Mouse (Mus musculus) ovary, postnatal 14 days (tissue): ENCODE data around the gene Olfr905.

Experiments
- DNase-seq: peaks from one replicate; pipeline ENCODE4 v3.0.0; 2022; ENCODE audit warnings: low spot score

Olfr905 gene

GRCm38 (mm10) chr9:38470807-38471206 is at the start of gene Olfr905:
Gene Olfr905 (plus strand): TSS chr9:38471107.
- no peak for DNase-seq

GRCm38 (mm10) chr9:38423801-38424200 is 47.1 kb upstream of the Olfr905 start:
- no peak for DNase-seq

DNA sequence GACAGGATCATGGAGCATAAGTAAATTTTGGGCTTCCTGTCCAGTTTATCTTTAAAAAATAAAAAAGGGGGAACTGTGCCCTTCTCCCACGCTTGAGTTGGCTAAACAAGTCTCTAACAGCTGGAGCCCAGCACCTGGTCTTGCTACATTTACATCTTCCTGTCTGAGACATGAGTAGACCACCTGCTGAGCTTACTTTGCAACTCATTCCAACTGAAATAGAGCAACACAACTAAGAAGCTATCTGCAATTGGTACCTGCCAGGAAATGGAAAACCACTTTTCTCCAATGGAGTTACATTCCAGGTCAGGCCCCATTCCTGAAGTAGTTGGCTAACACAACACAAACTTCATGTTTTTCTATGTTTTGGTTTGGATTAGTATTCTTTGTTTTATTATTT is 43.9 kb upstream of the Olfr905 start:
- no peak for DNase-seq

DNA sequence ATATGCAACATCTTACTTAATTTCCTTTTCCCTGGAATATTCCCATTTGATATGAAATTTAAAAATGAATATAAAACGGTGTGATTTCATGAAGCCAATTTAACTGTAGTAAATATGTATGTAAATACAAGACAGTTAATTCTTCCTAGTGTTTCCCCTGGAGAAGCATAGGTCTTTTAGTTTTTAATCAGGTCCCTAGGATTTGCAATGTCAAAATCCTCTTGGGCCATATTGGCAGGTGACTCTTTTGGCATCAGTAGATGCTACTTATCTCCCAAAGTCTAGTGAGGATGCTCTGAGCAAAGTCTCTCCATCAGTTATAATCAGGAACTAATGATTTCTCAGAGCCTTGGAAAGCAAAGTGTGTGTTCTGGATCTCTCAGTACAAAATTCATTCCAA is 41.8 kb upstream of the Olfr905 start, which contains the start of gene Olfr901:
Olfr901 (plus strand) TSS at position 301 of the 400 bp plus-strand sequence.
- DNase-seq, result no peak

- DNase-seq, result no peak
Observed at GRCm38 (mm10) chr9:38447352-38447751, 23.6 kb upstream of the Olfr905 start, which contains the start of gene Olfr902. Gene Olfr902 (plus strand): TSS chr9:38447652.

DNA sequence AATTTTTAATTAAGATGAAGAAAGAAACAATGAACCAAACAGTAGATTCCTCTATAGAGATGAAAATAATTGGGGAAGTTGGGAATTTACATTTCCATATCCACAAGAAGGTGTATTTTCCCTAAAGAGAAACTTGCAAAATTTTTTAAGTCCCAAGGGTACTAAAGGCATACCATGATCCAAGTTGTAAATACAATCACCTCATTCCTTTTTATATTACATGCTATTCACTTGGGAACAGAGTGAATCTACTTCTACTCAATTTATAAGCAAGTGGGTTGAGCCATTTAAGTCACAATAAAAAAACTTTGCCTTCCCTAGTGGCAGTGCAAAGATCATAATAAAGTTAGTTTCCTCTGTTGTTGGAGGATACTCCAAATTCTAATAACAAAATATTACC is 8.1 kb upstream of the Olfr905 start, which contains the start of gene Olfr904:
Olfr904 (plus strand) TSS at position 301 of the 400 bp plus-strand sequence.
- DNase-seq, result no peak

DNA sequence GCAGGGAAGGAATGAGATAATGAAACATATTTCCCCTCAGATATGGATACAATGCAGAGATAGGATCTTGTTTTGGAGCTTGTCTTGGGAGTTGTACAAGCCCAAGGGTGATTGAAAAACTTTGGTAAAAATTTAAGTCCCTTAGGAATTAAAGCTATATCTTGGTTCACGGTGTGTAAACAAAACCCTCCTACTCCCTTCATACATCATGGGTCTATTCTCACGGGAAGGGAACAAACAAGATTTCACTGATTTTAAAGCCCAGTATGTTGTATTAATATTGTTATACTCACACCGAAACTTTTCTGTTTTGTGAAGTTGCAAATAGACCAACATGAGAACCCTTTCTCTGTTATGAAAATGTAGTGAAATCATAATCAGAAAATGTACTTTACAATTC is 15.9 kb downstream of the Olfr905 start, which contains the start of gene Olfr906:
Olfr906 (plus strand) TSS at position 301 of the 400 bp plus-strand sequence.
- no peak for DNase-seq

- DNase-seq, result no peak
Observed at GRCm38 (mm10) chr9:38495501-38495900, 24.6 kb downstream of the Olfr905 start, which contains the start of gene Olfr907. Gene Olfr907 (plus strand): TSS chr9:38495801.

DNA sequence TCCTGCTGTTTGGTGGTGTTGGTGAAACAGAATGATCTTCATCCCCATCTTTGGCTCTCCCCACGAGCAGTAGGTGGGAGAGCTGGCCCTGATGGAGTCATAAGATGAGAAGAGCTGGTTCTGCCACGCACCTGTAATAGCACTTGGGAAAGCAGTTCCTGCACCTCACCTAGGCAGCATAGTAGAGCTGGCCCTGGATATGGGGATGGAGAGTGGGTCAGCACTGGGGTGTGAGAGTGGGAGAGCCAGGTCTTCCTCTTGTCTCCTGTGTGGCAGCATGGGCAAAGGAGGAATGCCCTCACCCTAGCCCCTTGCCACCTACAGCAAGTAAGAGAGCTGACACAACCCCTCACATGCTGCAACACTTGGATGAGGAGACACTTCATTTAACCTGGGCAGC is 41.4 kb downstream of the Olfr905 start:
- no peak for DNase-seq

- DNase-seq, result no peak
Observed at GRCm38 (mm10) chr9:38521280-38521679, 50.4 kb downstream of the Olfr905 start, which contains the start of gene Olfr911-ps1. Gene Olfr911-ps1 (plus strand): TSS chr9:38521580.
